Mouse (Mus musculus): ENCODE measurements around the gene St3gal5.

- TF ChIP-seq CTCF (IDR thresholded peaks at IDR 0.05; ENCODE audit: low read depth) = no peak
- TF ChIP-seq EP300 (IDR thresholded peaks at IDR 0.05; ENCODE audit: low read depth) = no peak
Observed at GRCm38 (mm10) chr6:72171391-72171790, 74.0 kb downstream of the St3gal5 start.
